Mouse (Mus musculus): ENCODE results near the gene Dok3. TPM values are rescaled to one million over a fixed set of nuclear protein-coding genes. Genes with fewer than 3 reads are reported as not detected.

Gene Dok3
- polyA plus RNA-seq, 1 experiment: 39.8 TPM

- no peak for DNase-seq
- no peaks in the 10 kb centered on the region for H3K4me1 ChIP-seq (ENCODE audit: control insufficient read depth, insufficient read depth, low read length)
- WGBS: 88% methylated on average over 6 of the region's 6 CpGs
- no peak for TF ChIP-seq CTCF (IDR thresholded peaks at IDR 0.05; ENCODE audit: insufficient read depth, low read length)
- TF ChIP-seq POLR2A (IDR thresholded peaks at IDR 0.05; ENCODE audit: borderline replicate concordance, extremely low read depth, low read depth, low read length): no peak
- H3K4me3 ChIP-seq (replicated peaks; ENCODE audit: extremely low read depth, low read depth, low read length): no peak overlapping the region
Observed at GRCm38 (mm10) chr13:55544792-55545191, 15.7 kb upstream of the Dok3 start.

GRCm38 (mm10) chr13:55543447-55543846, 14.4 kb upstream of the Dok3 start:
- DNase-seq: peak; percentile 34
- TF ChIP-seq CTCF (IDR thresholded peaks at IDR 0.05; ENCODE audit: insufficient read depth, low read length) (no peak), POLR2A (IDR thresholded peaks at IDR 0.05; ENCODE audit: borderline replicate concordance, extremely low read depth, low read depth, low read length) (no peak)
- 69% methylated on average over 8 of the region's 8 CpGs for WGBS
- H3K4me3 ChIP-seq (replicated peaks; ENCODE audit: extremely low read depth, low read depth, low read length): no peak overlapping the region
- H3K4me1 ChIP-seq (ENCODE audit: control insufficient read depth, insufficient read depth, low read length): no peaks in the 10 kb centered on the region

- DNase-seq: peak; percentile 54
- WGBS: 88% methylated on average over 4 of the region's 4 CpGs
- H3K4me1 ChIP-seq (ENCODE audit: control insufficient read depth, insufficient read depth, low read length): no peaks in the 10 kb centered on the region
- no peak overlapping the region for H3K4me3 ChIP-seq (replicated peaks; ENCODE audit: extremely low read depth, low read depth, low read length)
- no peak for TF ChIP-seq POLR2A (IDR thresholded peaks at IDR 0.05; ENCODE audit: borderline replicate concordance, extremely low read depth, low read depth, low read length)
- no peak for TF ChIP-seq CTCF (IDR thresholded peaks at IDR 0.05; ENCODE audit: insufficient read depth, low read length)
Observed at GRCm38 (mm10) chr13:55542891-55543290, 13.8 kb upstream of the Dok3 start.

GRCm38 (mm10) chr13:55540933-55541332, 11.8 kb upstream of the Dok3 start:
- TF ChIP-seq POLR2A (IDR thresholded peaks at IDR 0.05; ENCODE audit: borderline replicate concordance, extremely low read depth, low read depth, low read length) (no peak), CTCF (IDR thresholded peaks at IDR 0.05; ENCODE audit: insufficient read depth, low read length) (no peak)
- Histone ChIP-seq H3K4me1 (ENCODE audit: control insufficient read depth, insufficient read depth, low read length) (no peaks in the 10 kb centered on the region), H3K4me3 (replicated peaks; ENCODE audit: extremely low read depth, low read depth, low read length) (no peak overlapping the region)
- no peak for DNase-seq
- 88% methylated on average over 2 of the region's 2 CpGs for WGBS

- TF ChIP-seq CTCF (IDR thresholded peaks at IDR 0.05; ENCODE audit: insufficient read depth, low read length) (peak; percentile 79), POLR2A (IDR thresholded peaks at IDR 0.05; ENCODE audit: borderline replicate concordance, extremely low read depth, low read depth, low read length) (peak; percentile 76; the same call in 1 of the 2 replicates)
- peak; percentile 100 for DNase-seq
- peak within 1 kb of the TSS; percentile 75 for H3K4me3 ChIP-seq (replicated peaks; ENCODE audit: extremely low read depth, low read depth, low read length)
- H3K4me1 ChIP-seq (ENCODE audit: control insufficient read depth, insufficient read depth, low read length): no peaks in the 10 kb centered on the region; the same call in 1 of the 2 replicates
- WGBS: 1% methylated on average over 70 of the region's 70 CpGs
Observed at GRCm38 (mm10) chr13:55536194-55537175, 7.4 kb upstream of the Dok3 start, which contains the start of gene Ddx41. Gene Ddx41, minus strand, starts transcription at chr13:55536658.

- TF ChIP-seq CTCF (IDR thresholded peaks at IDR 0.05; ENCODE audit: insufficient read depth, low read length) (no peak), POLR2A (IDR thresholded peaks at IDR 0.05; ENCODE audit: borderline replicate concordance, extremely low read depth, low read depth, low read length) (no peak)
- Histone ChIP-seq H3K4me1 (ENCODE audit: control insufficient read depth, insufficient read depth, low read length) (no peaks in the 10 kb centered on the region; the same call in 1 of the 2 replicates), H3K4me3 (replicated peaks; ENCODE audit: extremely low read depth, low read depth, low read length) (peak overlapping the region; percentile 75)
- 14% methylated on average over 17 of the region's 17 CpGs for WGBS
- no peak for DNase-seq
Observed at GRCm38 (mm10) chr13:55535796-55536193, 6.7 kb upstream of the Dok3 start.

- Histone ChIP-seq H3K4me3 (replicated peaks; ENCODE audit: extremely low read depth, low read depth, low read length) (no peak overlapping the region), H3K4me1 (ENCODE audit: control insufficient read depth, insufficient read depth, low read length) (no peaks in the 10 kb centered on the region; the same call in 1 of the 2 replicates)
- DNase-seq: no peak
- 86% methylated on average over 15 of the region's 15 CpGs for whole genome bisulfite sequencing
- TF ChIP-seq POLR2A (IDR thresholded peaks at IDR 0.05; ENCODE audit: borderline replicate concordance, extremely low read depth, low read depth, low read length) (no peak), CTCF (IDR thresholded peaks at IDR 0.05; ENCODE audit: insufficient read depth, low read length) (no peak)
Observed at GRCm38 (mm10) chr13:55535191-55535590, 6.1 kb upstream of the Dok3 start.

- TF ChIP-seq CTCF (IDR thresholded peaks at IDR 0.05; ENCODE audit: insufficient read depth, low read length): no peak
- no peak for TF ChIP-seq POLR2A (IDR thresholded peaks at IDR 0.05; ENCODE audit: borderline replicate concordance, extremely low read depth, low read depth, low read length)
- Histone ChIP-seq H3K4me1 (ENCODE audit: control insufficient read depth, insufficient read depth, low read length) (no peaks in the 10 kb centered on the region), H3K4me3 (replicated peaks; ENCODE audit: extremely low read depth, low read depth, low read length) (peak overlapping the region; percentile 39)
- 59% methylated on average over 18 of the region's 18 CpGs for WGBS
- DNase-seq: no peak
Observed at GRCm38 (mm10) chr13:55527834-55528772, 993 bp downstream of the Dok3 start.

- H3K4me3 ChIP-seq (replicated peaks; ENCODE audit: extremely low read depth, low read depth, low read length): no peak overlapping the region
- 77% methylated on average over 16 of the region's 16 CpGs for WGBS
Observed at GRCm38 (mm10) chr13:55527212-55527611, 1.9 kb downstream of the Dok3 start.

More at GRCm38 (mm10) chr13:55527212-55527611, 1.9 kb downstream of the Dok3 start:
- H3K4me1 ChIP-seq (ENCODE audit: control insufficient read depth, insufficient read depth, low read length): no peaks in the 10 kb centered on the region
- TF ChIP-seq CTCF (IDR thresholded peaks at IDR 0.05; ENCODE audit: insufficient read depth, low read length) (no peak), POLR2A (IDR thresholded peaks at IDR 0.05; ENCODE audit: borderline replicate concordance, extremely low read depth, low read depth, low read length) (no peak)
- DNase-seq: no peak

Data from lung, adult 2 months (tissue).